In genomic region chr19:55098409-55099183, GRCm38 (mm10) we compare ENCODE assay signal across 8 mouse cellular contexts. TPM values are rescaled to one million over a fixed set of nuclear protein-coding genes. Genes with fewer than 3 reads are reported as not detected.
DNase-seq lines count a peak whose midpoint lies in the region; ATAC-seq and TF ChIP-seq lines count a peak whose summit lies in the region.

No protein-coding gene starts in this region.

- under 1% methylated on average over 30 of the region's 30 CpGs for WGBS in limb, embryonic 13.5 days
- WGBS in midbrain, embryonic 11.5 days, result 1% methylated on average over 30 of the region's 30 CpGs

- H3K27ac ChIP-seq in layer of hippocampus, adult 2 months, result peak overlapping the region; percentile 96
- peak overlapping the region; percentile 70 for H3K27ac ChIP-seq in limb, embryonic 13.5 days
- peak overlapping the region; percentile 66; the same call in 1 of the 2 replicates for H3K27ac ChIP-seq in midbrain, embryonic 11.5 days (ENCODE audit: low read depth, low read length)

- H3K9me3 ChIP-seq in limb, embryonic 13.5 days, result no peaks in the 10 kb centered on the region
- no peaks in the 10 kb centered on the region for H3K9me3 ChIP-seq in midbrain, embryonic 11.5 days (ENCODE audit: control insufficient read depth, low read length)

- TF ChIP-seq CTCF in layer of hippocampus, adult 2 months (conservative IDR thresholded peaks at IDR 0.05), result no peak

- no peaks in the 10 kb centered on the region for H3K27me3 ChIP-seq in limb, embryonic 13.5 days
- no peaks in the 10 kb centered on the region for H3K27me3 ChIP-seq in midbrain, embryonic 11.5 days (ENCODE audit: control insufficient read depth, insufficient read depth, low read length)

- H3K9ac ChIP-seq in limb, embryonic 13.5 days, result peak overlapping the region; percentile 90
- H3K9ac ChIP-seq in midbrain, embryonic 11.5 days (ENCODE audit: low read length), result peak overlapping the region; percentile 80

- peak; percentile 28 for ATAC-seq in common myeloid progenitor, adult 5-6 weeks (replicated peaks; ENCODE audit: low read depth, poor library complexity, severe bottlenecking)
- ATAC-seq in limb, embryonic 13.5 days (ENCODE audit: low FRiP score, low read depth), result peak; percentile 67
- peak; percentile 65 for ATAC-seq in midbrain, embryonic 11.5 days (ENCODE audit: low FRiP score)

- H3K4me2 ChIP-seq in limb, embryonic 13.5 days (replicated peaks), result peak overlapping the region; percentile 94
- H3K4me2 ChIP-seq in midbrain, embryonic 11.5 days, result peak overlapping the region; percentile 86

- H3K4me1 ChIP-seq in limb, embryonic 13.5 days, result peaks cover 13% of the 10 kb centered on the region
- peaks cover 9% of the 10 kb centered on the region for H3K4me1 ChIP-seq in midbrain, embryonic 11.5 days (ENCODE audit: control insufficient read depth, insufficient read depth, low read length)

- peak; percentile 30 to 33 for DNase-seq in layer of hippocampus, adult 2 months (ENCODE audit: low spot score in 2 of 2)
- no peak for DNase-seq in layer of hippocampus, adult 9-10 months (ENCODE audit: low spot score)
- DNase-seq in gastrocnemius, postnatal 25 days, result peak; percentile 56
- peak; percentile 45 for DNase-seq in induced T-regulatory cell, adult 2 months (ENCODE audit: low read depth)
- peak; percentile 92 for DNase-seq in midbrain, embryonic 11.5 days (ENCODE audit: low spot score, missing footprints)
- DNase-seq in spleen, adult 12 weeks (ENCODE audit: low spot score), result peak; percentile 7

- peak overlapping the region; percentile 96 for H3K4me3 ChIP-seq in layer of hippocampus, adult 2 months
- H3K4me3 ChIP-seq in limb, embryonic 13.5 days, result peak overlapping the region; percentile 98
- H3K4me3 ChIP-seq in midbrain, embryonic 11.5 days (ENCODE audit: low read depth, low read length), result peak overlapping the region; percentile 88

- H3K36me3 ChIP-seq in limb, embryonic 13.5 days, result peaks cover 12% of the 10 kb centered on the region
- no peaks in the 10 kb centered on the region for H3K36me3 ChIP-seq in midbrain, embryonic 11.5 days (ENCODE audit: control insufficient read depth, insufficient read depth, low read length)

RNA-seq across cellular contexts. Expression of gene Gpam, which starts 28.4 kb away (rescaled TPM):
- total RNA-seq in layer of hippocampus, adult 2 months (2021), result 10 to 100 TPM; 40.9 to 44.5 TPM
- 14.8 and 18.0 TPM in 2 replicates for total RNA-seq in common myeloid progenitor, adult 5-6 weeks (2017)
- 100 to 1,000 TPM in 1 of 2 experiments, 10 to 100 TPM in 1; 84.0 to 124 TPM for total RNA-seq in gastrocnemius, postnatal 25 days (2021)
- polyA plus RNA-seq in limb, embryonic 13.5 days (2015; fragmentation: Nextera tagmentation; extraction: Ambion mirVana), result 13.8 and 15.4 TPM in 2 replicates
- 23.6 and 27.1 TPM in 2 replicates for polyA plus RNA-seq in midbrain, embryonic 11.5 days (2014; fragmentation: Nextera tagmentation; extraction: Ambion mirVana)
